Mouse (Mus musculus): ENCODE data around the gene Ttc30a2. TPM values are rescaled to one million over a fixed set of nuclear protein-coding genes. Genes with fewer than 3 reads are reported as not detected.
"Not testable (repeated sequence)": the region's sequence is repeated elsewhere in the genome, so short reads cannot be mapped to it uniquely, and the experiment has no call there.

The Ttc30a2 gene
- polyA plus RNA-seq (2015; fragmentation: Nextera tagmentation; extraction: Ambion mirVana), result 0.77 and 0.85 TPM in 2 replicates

DNA sequence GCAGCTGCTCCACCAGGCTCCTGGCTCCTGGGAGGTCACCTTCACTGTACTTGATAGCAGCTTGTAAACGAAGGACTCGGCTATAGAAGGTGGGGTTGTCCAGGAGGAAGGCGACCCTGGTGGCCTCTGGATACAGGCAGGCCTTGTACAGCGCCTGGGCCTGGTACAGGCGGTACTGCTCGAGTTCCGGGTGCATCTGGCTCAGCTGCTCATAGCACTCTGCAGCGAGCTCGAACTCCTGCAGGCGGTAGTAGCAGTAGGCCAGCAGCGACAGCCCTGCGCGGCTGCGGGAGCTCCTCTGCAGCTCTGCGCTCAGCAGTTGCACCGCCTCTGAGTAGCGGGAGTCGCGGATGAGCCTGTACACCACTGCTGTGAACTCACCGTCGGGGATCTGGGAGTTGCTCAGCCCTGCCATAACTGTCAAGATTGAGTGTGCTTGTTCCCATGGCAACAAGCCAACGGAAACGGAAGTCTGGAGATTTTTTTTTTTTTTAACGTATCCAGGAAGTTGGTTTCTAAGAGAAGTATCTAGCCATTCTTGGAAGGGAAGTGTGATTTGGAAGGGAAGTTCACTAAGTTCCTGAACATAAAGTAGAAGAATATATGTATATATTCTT lies at the start of gene Ttc30a2:
Ttc30a2 (minus strand) TSS at position 419 of the 617 bp plus-strand sequence.
- ATAC-seq (ENCODE audit: low FRiP score, low read depth), result peak; percentile 46; the same call in 1 of the 2 replicates
- 21% methylated on average over 20 of the region's 24 CpGs for WGBS
- H3K27me3 ChIP-seq; H3K4me3 ChIP-seq; H3K36me3 ChIP-seq; H3K27ac ChIP-seq (replicated peaks); H3K9me3 ChIP-seq; H3K4me1 ChIP-seq (replicated peaks); H3K9ac ChIP-seq: not testable (repeated sequence)
- peak within 1 kb of the TSS; percentile 39 for H3K4me2 ChIP-seq

DNA sequence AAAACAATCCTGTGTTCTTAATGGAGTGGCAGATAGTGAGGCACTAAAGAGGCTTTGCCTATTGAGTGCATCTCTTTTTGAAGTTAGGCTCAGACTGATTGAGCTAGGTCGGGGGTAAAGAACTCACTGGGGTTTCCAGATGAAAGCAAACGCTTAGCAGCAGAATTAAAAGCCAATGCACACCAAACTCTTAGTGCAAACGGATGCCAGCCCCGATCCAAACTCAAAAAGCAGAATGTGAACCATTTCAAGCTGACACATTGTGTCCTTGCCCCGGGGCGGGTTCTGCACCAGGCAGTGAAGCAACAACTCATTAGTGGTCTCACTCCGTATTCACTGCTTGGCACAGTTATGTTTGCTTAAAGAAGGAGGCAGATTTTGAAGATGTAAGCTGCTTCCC lies 38.9 kb upstream of the Ttc30a2 start:
- ATAC-seq (ENCODE audit: low FRiP score, low read depth), result 0 out of 2 replicates have a peak, but pooled peaks have one; percentile 56
- Histone ChIP-seq H3K4me3 (no peak overlapping the region), H3K4me1 (replicated peaks) (peaks cover 8% of the 10 kb centered on the region), H3K4me2 (no peak overlapping the region), H3K27me3 (no peaks in the 10 kb centered on the region), H3K27ac (replicated peaks) (peak overlapping the region; percentile 46), H3K36me3 (no peaks in the 10 kb centered on the region), H3K9me3 (no peaks in the 10 kb centered on the region), H3K9ac (no peak overlapping the region)
- WGBS, result 3% methylated on average over 7 of the region's 7 CpGs

DNA sequence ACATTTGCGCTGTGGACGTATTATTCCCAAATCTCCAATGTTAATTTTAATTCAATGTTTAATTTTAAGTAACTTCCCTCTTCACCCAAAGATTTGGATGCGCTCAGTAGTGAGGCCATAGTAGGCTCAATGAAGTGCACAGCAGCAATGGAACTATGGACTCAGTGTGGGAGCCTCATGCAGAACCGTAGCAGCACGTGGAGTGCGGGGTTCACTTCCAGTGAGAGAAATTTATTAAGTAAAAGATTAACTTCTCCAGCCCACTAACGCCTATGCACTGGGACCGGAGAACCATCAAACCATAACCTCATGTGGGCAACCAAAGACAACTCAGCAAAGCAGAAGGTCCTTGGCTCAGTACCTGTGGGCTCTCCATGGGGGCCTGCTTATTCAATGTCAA lies 38.2 kb upstream of the Ttc30a2 start:
- WGBS, result 76% methylated on average over 8 of the region's 8 CpGs
- H3K36me3 ChIP-seq, result no peaks in the 10 kb centered on the region
- H3K9ac ChIP-seq, result no peak overlapping the region
- no peak overlapping the region for H3K27ac ChIP-seq (replicated peaks)
- H3K4me2 ChIP-seq, result no peak overlapping the region
- H3K4me1 ChIP-seq (replicated peaks), result peaks cover 8% of the 10 kb centered on the region
- H3K27me3 ChIP-seq, result no peaks in the 10 kb centered on the region
- H3K4me3 ChIP-seq, result no peak overlapping the region
- no peaks in the 10 kb centered on the region for H3K9me3 ChIP-seq
- ATAC-seq (ENCODE audit: low FRiP score, low read depth), result no peak

DNA sequence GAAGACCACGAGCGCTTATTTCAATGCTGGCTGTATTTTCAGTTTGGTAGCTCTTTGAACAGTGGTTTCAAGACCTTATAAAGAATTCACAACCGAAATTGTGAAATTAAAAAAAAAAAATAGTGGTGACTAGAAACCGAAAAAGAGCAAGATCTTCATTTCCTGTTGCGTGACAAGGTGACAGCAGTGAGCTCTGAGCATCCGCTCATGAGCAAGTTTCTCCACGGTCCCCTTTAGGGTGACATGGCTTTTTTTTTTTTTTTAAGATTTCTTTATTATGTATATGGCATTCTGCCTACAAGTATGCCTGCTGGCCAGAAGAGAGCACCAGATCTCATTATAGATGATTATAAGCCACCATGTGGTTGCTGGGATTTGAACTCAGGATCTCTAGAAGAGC lies 37.5 kb upstream of the Ttc30a2 start:
- H3K9ac ChIP-seq, result no peak overlapping the region
- 92% methylated on average over 7 of the region's 7 CpGs for WGBS
- H3K9me3 ChIP-seq, result no peaks in the 10 kb centered on the region
- ATAC-seq (ENCODE audit: low FRiP score, low read depth), result no peak
- H3K4me1 ChIP-seq (replicated peaks), result peaks cover 8% of the 10 kb centered on the region
- no peak overlapping the region for H3K4me3 ChIP-seq
- H3K36me3 ChIP-seq, result no peaks in the 10 kb centered on the region
- no peak overlapping the region for H3K4me2 ChIP-seq
- no peaks in the 10 kb centered on the region for H3K27me3 ChIP-seq
- no peak overlapping the region for H3K27ac ChIP-seq (replicated peaks)

DNA sequence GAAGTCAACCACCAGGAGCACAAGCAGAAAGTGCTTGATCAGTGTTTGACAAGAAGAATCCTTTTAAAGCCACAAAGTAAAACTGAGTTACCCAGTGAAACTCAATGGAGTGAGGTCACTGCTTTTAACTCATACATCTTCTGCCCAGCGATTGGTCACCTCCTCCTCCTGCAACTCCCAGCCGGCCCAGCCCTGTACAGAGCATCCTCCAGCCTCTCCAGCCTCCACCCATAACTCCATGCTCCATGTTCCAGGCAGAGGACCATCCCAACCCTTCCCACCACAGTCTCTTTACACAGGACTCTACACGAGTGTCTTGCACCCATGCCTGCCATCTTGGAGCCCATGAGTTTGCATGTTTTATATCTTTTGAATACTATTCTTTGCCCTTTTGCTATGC lies 36.7 kb upstream of the Ttc30a2 start:
- Histone ChIP-seq H3K4me2 (no peak overlapping the region), H3K4me1 (replicated peaks) (peaks cover 8% of the 10 kb centered on the region), H3K4me3 (no peak overlapping the region), H3K36me3 (no peaks in the 10 kb centered on the region), H3K9ac (no peak overlapping the region), H3K27ac (replicated peaks) (no peak overlapping the region), H3K9me3 (no peaks in the 10 kb centered on the region), H3K27me3 (no peaks in the 10 kb centered on the region)
- ATAC-seq (ENCODE audit: low FRiP score, low read depth), result no peak
- WGBS, result 83% methylated on average over 3 of the region's 3 CpGs

DNA sequence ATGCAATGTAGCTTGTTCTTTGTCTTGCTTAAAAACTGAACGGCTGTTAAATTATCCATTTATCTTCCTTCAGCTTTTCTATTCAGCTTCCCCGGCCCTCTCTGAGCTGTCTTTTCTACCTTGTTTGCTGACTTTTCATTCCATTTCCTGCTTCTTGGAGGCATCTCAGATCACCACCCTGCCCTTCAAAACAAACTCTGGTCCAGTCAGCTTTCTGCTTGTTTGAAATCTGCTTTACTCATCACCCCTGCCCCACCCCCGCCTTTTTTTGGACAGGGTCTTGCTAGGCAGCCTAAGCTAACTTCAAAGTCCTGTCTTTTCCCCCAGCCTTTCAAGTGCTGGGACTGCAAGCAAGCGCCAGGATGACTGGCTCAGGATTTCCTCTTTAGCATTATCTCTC lies 28.2 kb upstream of the Ttc30a2 start:
- 15% methylated on average over 4 of the region's 4 CpGs for WGBS
- H3K9me3 ChIP-seq, result no peaks in the 10 kb centered on the region
- 0 out of 2 replicates have a peak, but pooled peaks cover 5% of the 10 kb centered on the region for H3K4me1 ChIP-seq (replicated peaks)
- ATAC-seq (ENCODE audit: low FRiP score, low read depth), result no peak
- no peaks in the 10 kb centered on the region for H3K36me3 ChIP-seq
- no peak overlapping the region for H3K4me3 ChIP-seq
- no peak overlapping the region for H3K27ac ChIP-seq (replicated peaks)
- no peak overlapping the region for H3K9ac ChIP-seq
- no peaks in the 10 kb centered on the region for H3K27me3 ChIP-seq
- no peak overlapping the region for H3K4me2 ChIP-seq

DNA sequence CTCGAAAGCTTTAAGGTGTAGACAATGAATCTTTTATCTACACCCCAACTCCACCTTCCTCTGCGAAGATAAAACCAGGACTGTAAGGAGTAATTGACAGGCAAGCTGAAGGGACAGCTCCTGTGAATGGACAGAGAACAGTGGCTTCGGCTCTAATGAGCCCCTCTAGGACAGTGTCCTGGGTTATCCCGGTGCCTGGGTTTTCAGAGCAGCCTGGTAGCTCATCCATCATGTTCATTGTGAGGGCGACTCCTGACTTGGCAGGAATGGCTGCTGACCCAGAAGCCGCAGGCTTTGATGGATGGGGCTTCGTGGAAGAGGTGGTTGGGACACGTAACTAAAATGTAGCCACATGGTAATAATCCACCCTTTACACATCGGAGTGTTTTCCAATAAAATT lies 24.9 kb upstream of the Ttc30a2 start:
- Histone ChIP-seq H3K4me1 (replicated peaks) (0 out of 2 replicates have a peak, but pooled peaks cover 5% of the 10 kb centered on the region), H3K9ac (no peak overlapping the region), H3K27ac (replicated peaks) (no peak overlapping the region), H3K9me3 (no peaks in the 10 kb centered on the region), H3K4me3 (no peak overlapping the region), H3K36me3 (no peaks in the 10 kb centered on the region), H3K27me3 (no peaks in the 10 kb centered on the region), H3K4me2 (no peak overlapping the region)
- WGBS, result 37% methylated on average over 9 of the region's 9 CpGs
- no peak for ATAC-seq (ENCODE audit: low FRiP score, low read depth)

DNA sequence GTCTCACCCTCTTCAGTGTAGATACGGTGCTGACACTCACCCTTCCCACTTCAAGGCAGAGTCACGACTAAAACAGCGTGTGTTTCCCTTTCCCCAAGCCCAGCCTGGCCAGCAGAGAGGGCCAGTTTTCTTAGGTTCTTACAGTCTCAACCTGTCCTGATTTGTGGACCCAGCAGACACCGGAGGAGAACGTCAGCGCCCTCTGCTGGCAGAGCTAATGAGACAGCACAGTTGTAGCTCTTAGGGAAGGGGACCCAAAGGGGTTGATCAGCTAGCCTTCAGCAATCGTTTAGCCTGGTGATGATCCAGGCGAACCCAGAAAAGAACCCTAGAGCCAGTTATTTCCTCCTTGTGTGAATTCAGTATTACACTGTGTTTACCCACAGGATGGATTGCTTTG lies 23.4 kb upstream of the Ttc30a2 start:
- WGBS, result 45% methylated on average over 8 of the region's 8 CpGs
- ATAC-seq (ENCODE audit: low FRiP score, low read depth), result no peak
- H3K27ac ChIP-seq (replicated peaks), result no peak overlapping the region
- H3K4me1 ChIP-seq (replicated peaks), result 0 out of 2 replicates have a peak, but pooled peaks cover 7% of the 10 kb centered on the region
- no peak overlapping the region for H3K9ac ChIP-seq
- no peaks in the 10 kb centered on the region for H3K36me3 ChIP-seq
- no peak overlapping the region for H3K4me2 ChIP-seq
- H3K4me3 ChIP-seq, result no peak overlapping the region
- no peaks in the 10 kb centered on the region for H3K9me3 ChIP-seq
- no peaks in the 10 kb centered on the region for H3K27me3 ChIP-seq

DNA sequence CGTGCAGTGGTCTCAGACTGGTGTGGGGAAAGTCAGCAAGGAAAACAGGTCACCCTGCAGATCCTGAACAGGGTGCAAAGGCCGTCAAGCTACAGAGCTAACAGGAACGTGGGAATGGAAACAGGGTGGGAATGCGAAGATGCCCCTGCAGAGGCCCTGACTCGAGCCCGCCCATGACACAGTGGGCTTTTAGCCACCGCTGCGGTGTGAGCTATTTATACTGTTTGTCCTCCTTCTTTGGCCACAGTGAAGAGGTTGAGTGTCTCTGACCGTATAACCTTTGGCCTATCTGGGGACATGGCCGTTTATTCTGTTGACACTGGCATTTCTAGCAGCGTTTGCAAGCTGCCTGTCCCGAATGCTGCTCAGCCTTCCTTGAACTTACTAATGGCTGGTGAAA lies 21.7 kb upstream of the Ttc30a2 start:
- Histone ChIP-seq H3K4me3 (no peak overlapping the region), H3K27me3 (no peaks in the 10 kb centered on the region), H3K4me2 (no peak overlapping the region), H3K4me1 (replicated peaks) (0 out of 2 replicates have a peak, but pooled peaks cover 7% of the 10 kb centered on the region), H3K36me3 (no peaks in the 10 kb centered on the region), H3K9me3 (no peaks in the 10 kb centered on the region), H3K9ac (no peak overlapping the region), H3K27ac (replicated peaks) (no peak overlapping the region)
- no peak for ATAC-seq (ENCODE audit: low FRiP score, low read depth)
- WGBS, result 32% methylated on average over 12 of the region's 12 CpGs

DNA sequence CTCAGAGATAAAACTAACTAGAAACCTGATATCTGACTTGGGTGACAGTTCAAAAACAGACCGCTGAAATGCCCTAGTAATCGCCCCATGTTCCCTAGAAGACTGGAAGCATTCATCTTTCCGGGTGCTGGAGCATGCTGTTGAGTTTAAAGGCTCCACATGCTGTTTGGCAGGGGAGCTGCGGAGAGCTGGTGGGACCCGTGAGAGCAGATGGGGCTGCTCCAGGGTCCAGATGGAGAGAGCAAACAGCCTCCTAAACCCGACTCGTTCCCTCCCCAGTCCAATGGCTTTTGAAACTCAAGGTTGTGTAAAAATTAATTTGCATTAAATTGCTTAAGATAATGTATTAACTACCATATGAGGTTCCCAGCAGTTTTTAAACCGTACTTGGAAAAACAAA lies 20.7 kb upstream of the Ttc30a2 start:
- WGBS, result 21% methylated on average over 8 of the region's 8 CpGs
- Histone ChIP-seq H3K36me3 (no peaks in the 10 kb centered on the region), H3K27me3 (no peaks in the 10 kb centered on the region), H3K9ac (no peak overlapping the region), H3K9me3 (no peaks in the 10 kb centered on the region), H3K4me3 (no peak overlapping the region), H3K4me1 (replicated peaks) (peaks cover 8% of the 10 kb centered on the region; the same call in 1 of the 2 replicates), H3K4me2 (no peak overlapping the region), H3K27ac (replicated peaks) (no peak overlapping the region)
- no peak for ATAC-seq (ENCODE audit: low FRiP score, low read depth)

DNA sequence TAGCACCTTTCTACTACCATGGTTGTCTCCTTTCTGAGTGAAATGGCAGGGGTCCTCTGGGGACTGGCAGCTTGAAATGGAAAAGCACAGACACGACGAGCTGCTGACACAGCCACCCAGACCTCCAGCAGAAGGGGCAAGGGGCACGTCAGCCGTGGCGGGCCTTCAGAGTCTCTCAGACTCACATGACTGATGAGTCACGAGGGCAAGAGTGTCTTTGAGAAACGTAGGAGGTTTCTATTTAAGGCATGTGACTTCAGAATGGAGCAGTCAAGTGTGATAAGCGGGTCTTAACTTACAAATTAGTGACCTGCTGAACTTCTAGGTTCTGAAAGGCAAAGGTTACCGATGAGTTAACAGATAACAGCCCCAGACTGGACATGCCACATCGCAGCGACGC lies 19.8 kb upstream of the Ttc30a2 start:
- 37% methylated on average over 12 of the region's 12 CpGs for WGBS
- no peak for ATAC-seq (ENCODE audit: low FRiP score, low read depth)
- no peak overlapping the region for H3K27ac ChIP-seq (replicated peaks)
- no peaks in the 10 kb centered on the region for H3K9me3 ChIP-seq
- no peak overlapping the region for H3K9ac ChIP-seq
- H3K4me2 ChIP-seq, result no peak overlapping the region
- H3K27me3 ChIP-seq, result no peaks in the 10 kb centered on the region
- H3K36me3 ChIP-seq, result no peaks in the 10 kb centered on the region
- no peak overlapping the region for H3K4me3 ChIP-seq
- H3K4me1 ChIP-seq (replicated peaks), result peaks cover 10% of the 10 kb centered on the region; the same call in 1 of the 2 replicates

DNA sequence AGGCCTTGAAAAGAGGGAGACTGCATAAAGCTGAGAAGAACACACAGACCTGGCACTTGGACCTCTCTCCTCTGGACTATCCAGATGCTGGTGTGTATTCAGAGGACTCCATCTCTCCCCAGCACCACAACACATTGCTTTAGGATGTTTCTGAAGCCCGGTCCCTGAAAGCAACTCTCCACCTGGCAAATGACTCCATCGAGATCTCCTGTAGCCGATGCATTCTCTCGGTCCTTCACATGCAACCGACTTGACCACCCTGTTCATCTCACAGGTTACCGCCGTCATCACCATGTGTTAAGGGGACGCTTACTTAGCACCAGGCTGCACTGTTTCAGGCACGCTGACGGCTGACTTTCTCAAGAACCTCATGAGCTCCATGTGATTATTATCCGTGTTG lies 16.9 kb upstream of the Ttc30a2 start:
- WGBS, result 96% methylated on average over 11 of the region's 11 CpGs

More for the DNA sequence above, 16.9 kb upstream of the Ttc30a2 start:
- Histone ChIP-seq H3K4me1 (replicated peaks) (peaks cover 13% of the 10 kb centered on the region), H3K36me3 (no peaks in the 10 kb centered on the region), H3K27ac (replicated peaks) (no peak overlapping the region), H3K9me3 (no peaks in the 10 kb centered on the region), H3K9ac (no peak overlapping the region), H3K4me2 (no peak overlapping the region), H3K27me3 (no peaks in the 10 kb centered on the region), H3K4me3 (no peak overlapping the region)
- no peak for ATAC-seq (ENCODE audit: low FRiP score, low read depth)
